Mouse (Mus musculus): ENCODE measurements around the gene Ccdc153. TPM values are rescaled to one million over a fixed set of nuclear protein-coding genes. Genes with fewer than 3 reads are reported as not detected.

Gene Ccdc153
- polyA plus RNA-seq, 1 experiment from 2014 or later = not detected

DNA sequence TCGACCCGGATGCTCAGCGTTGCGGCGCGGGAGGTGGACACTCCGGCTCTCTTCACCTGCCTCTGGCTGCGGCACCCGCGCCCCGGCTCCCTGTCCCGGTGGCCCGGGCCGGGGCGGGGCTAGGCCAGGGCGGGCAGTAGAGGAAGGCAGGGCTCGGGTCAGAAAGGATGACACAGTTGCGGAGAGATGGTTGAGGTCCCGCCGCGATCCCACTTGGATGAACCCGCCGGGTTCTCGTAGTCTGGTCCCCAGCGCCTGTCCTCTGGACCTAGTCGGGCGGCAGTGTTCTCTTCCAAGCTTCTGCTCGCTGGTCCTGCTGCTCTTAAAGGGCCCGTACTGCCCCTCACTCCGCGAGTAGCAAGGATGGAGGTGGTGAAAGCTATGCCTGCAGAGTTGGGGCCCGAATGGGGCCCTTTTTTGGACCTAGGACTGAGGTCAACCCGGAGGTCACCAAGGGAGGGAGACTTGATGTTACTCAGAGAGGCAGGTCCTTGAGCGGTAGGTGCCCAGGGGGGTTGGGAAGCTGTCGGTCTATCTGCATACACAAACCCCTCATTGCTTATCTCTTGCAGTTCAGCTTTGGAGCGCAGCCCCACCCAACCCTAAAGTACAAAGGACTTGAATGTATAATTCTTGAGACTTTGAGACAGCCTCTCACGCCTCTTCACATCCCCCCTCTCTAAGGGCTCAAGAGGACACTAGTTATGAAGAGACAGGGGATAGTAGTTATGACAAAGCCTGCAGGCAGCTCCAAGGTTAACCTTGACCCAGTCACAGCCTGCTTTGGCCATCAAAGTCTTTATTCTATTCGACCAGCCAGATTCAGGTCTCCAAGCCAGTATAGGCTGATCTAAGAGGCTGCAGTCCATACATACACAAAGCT lies 47.8 kb downstream of the Ccdc153 start, which contains the start of gene Abcg4:
TSS of gene Abcg4 (minus strand) at position 540 of the 883 bp plus-strand sequence.
- peaks cover 20% of the 10 kb centered on the region for H3K4me1 ChIP-seq (ENCODE audit: control insufficient read depth, insufficient read depth, low read depth, low read length)
- H3K9ac ChIP-seq (ENCODE audit: low read depth, low read length) = peak within 1 kb of the TSS; percentile 93
- peak within 1 kb of the TSS; percentile 95 for H3K4me2 ChIP-seq (ENCODE audit: low read length)
- H3K27me3 ChIP-seq (replicated peaks; ENCODE audit: control insufficient read depth, insufficient read depth, low read length) = no peaks in the 10 kb centered on the region
- ATAC-seq = peak; percentile 77
- H3K36me3 ChIP-seq (ENCODE audit: control insufficient read depth, insufficient read depth, low read length) = peaks cover 18% of the 10 kb centered on the region
- peak within 1 kb of the TSS; percentile 78 for H3K4me3 ChIP-seq (ENCODE audit: low read length)
- no peaks in the 10 kb centered on the region for H3K9me3 ChIP-seq (ENCODE audit: control insufficient read depth, low read length)
- WGBS = under 1% methylated on average over 37 of the region's 38 CpGs
- peak within 1 kb of the TSS; percentile 81 for H3K27ac ChIP-seq (ENCODE audit: low read depth, low read length)

DNA sequence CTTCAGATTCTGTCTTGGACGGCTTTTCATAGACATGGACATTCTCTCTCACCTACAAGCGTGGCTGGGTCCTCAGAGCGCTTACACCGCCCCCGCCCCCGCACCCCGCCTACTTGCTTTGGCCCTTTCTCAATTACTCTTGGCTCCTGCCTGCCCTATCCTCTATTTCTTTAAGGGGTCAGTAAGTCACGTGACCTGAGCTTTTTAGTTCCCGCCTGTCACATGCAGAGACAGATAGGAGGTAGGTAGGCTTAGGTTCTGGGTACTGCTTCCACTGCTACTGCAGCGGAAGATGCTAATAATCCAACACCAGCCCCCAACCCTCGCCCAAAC lies 48.4 kb downstream of the Ccdc153 start:
- no peaks in the 10 kb centered on the region for H3K27me3 ChIP-seq (replicated peaks; ENCODE audit: control insufficient read depth, insufficient read depth, low read length)
- peak overlapping the region; percentile 81; the same call in 1 of the 2 replicates for H3K27ac ChIP-seq (ENCODE audit: low read depth, low read length)
- H3K4me1 ChIP-seq (ENCODE audit: control insufficient read depth, insufficient read depth, low read depth, low read length) = peaks cover 20% of the 10 kb centered on the region
- WGBS = 5% methylated on average over 11 of the region's 11 CpGs
- ATAC-seq = no peak; the same call in 1 of the 2 replicates
- no peaks in the 10 kb centered on the region for H3K9me3 ChIP-seq (ENCODE audit: control insufficient read depth, low read length)
- peak overlapping the region; percentile 95 for H3K4me2 ChIP-seq (ENCODE audit: low read length)
- H3K9ac ChIP-seq (ENCODE audit: low read depth, low read length) = peak overlapping the region; percentile 93
- peak overlapping the region; percentile 78 for H3K4me3 ChIP-seq (ENCODE audit: low read length)
- H3K36me3 ChIP-seq (ENCODE audit: control insufficient read depth, insufficient read depth, low read length) = peaks cover 21% of the 10 kb centered on the region

DNA sequence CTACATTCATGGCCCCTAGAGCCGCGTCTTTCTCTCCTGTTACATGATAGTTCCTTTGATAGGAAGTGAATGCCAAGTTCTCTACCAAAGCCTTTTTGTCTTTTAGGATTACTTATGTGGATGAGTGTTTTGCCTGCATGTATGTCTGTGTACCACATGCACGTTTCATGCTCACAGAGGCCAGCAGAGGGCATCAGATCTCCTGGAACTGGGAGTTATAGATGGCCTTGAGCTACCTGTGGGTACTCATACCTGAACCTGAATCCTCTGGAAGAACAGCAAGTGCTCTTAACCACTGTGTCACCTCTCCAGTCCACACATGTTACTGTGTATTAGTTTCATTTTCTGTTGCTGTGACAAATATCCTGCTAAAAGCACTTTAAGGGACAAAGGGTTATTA lies 52.0 kb downstream of the Ccdc153 start:
- WGBS = 71% methylated on average over 3 of the region's 3 CpGs
- ATAC-seq = no peak
- no peaks in the 10 kb centered on the region for H3K9me3 ChIP-seq (ENCODE audit: control insufficient read depth, low read length)

More for the DNA sequence above, 52.0 kb downstream of the Ccdc153 start:
- peaks cover 40% of the 10 kb centered on the region for H3K36me3 ChIP-seq (ENCODE audit: control insufficient read depth, insufficient read depth, low read length)
- no peak overlapping the region for H3K4me3 ChIP-seq (ENCODE audit: low read length)
- no peaks in the 10 kb centered on the region for H3K27me3 ChIP-seq (replicated peaks; ENCODE audit: control insufficient read depth, insufficient read depth, low read length)
- no peak overlapping the region for H3K4me2 ChIP-seq (ENCODE audit: low read length)
- no peak overlapping the region for H3K9ac ChIP-seq (ENCODE audit: low read depth, low read length)
- no peak overlapping the region for H3K27ac ChIP-seq (ENCODE audit: low read depth, low read length)
- H3K4me1 ChIP-seq (ENCODE audit: control insufficient read depth, insufficient read depth, low read depth, low read length) = peaks cover 6% of the 10 kb centered on the region

Other genes starting within 250 kb of the Ccdc153 start
- 10.2 and 18.7 TPM in 2 replicates for gene Thy1, start 197.3 kb upstream of the Ccdc153 start, polyA plus RNA-seq (2015; fragmentation: Nextera tagmentation; extraction: Ambion mirVana)
- gene Usp2, start 173.7 kb upstream of the Ccdc153 start, polyA plus RNA-seq (2015; fragmentation: Nextera tagmentation; extraction: Ambion mirVana) = 12.8 and 18.6 TPM in 2 replicates
- gene Mfrp, start 138.9 kb upstream of the Ccdc153 start, polyA plus RNA-seq (2015; fragmentation: Nextera tagmentation; extraction: Ambion mirVana) = 0.20 and 0.31 TPM in 2 replicates
- gene C1qtnf5, start 133.4 kb upstream of the Ccdc153 start, polyA plus RNA-seq (2015; fragmentation: Nextera tagmentation; extraction: Ambion mirVana) = 8.5 and 9.5 TPM in 2 replicates
- gene Gm49380, start 127.2 kb upstream of the Ccdc153 start, polyA plus RNA-seq (2015; fragmentation: Nextera tagmentation; extraction: Ambion mirVana) = 0.14 and 0.24 TPM in 2 replicates
- 33.0 and 37.8 TPM in 2 replicates for gene Rnf26, start 127.2 kb upstream of the Ccdc153 start, polyA plus RNA-seq (2015; fragmentation: Nextera tagmentation; extraction: Ambion mirVana)
- 12.3 and 15.3 TPM in 2 replicates for gene Mcam, start 106.2 kb upstream of the Ccdc153 start, polyA plus RNA-seq (2015; fragmentation: Nextera tagmentation; extraction: Ambion mirVana)
- 17.4 and 20.3 TPM in 2 replicates for gene Cbl, start 6.6 kb upstream of the Ccdc153 start, polyA plus RNA-seq (2015; fragmentation: Nextera tagmentation; extraction: Ambion mirVana)
- 0.38 and 0.40 TPM in 2 replicates for gene Pdzd3, start 10.8 kb downstream of the Ccdc153 start, polyA plus RNA-seq (2015; fragmentation: Nextera tagmentation; extraction: Ambion mirVana)
- gene Nlrx1, start 27.9 kb downstream of the Ccdc153 start, polyA plus RNA-seq (2015; fragmentation: Nextera tagmentation; extraction: Ambion mirVana) = 4.7 and 5.4 TPM in 2 replicates
- gene Abcg4, start 47.9 kb downstream of the Ccdc153 start, polyA plus RNA-seq (2015; fragmentation: Nextera tagmentation; extraction: Ambion mirVana) = 33.7 and 36.2 TPM in 2 replicates
- 22.3 and 26.6 TPM in 2 replicates for gene Hinfp, start 65.0 kb downstream of the Ccdc153 start, polyA plus RNA-seq (2015; fragmentation: Nextera tagmentation; extraction: Ambion mirVana)
- 23.1 and 27.1 TPM in 2 replicates for gene C2cd2l, start 79.6 kb downstream of the Ccdc153 start, polyA plus RNA-seq (2015; fragmentation: Nextera tagmentation; extraction: Ambion mirVana)
- 32.5 and 42.6 TPM in 2 replicates for gene Dpagt1, start 85.3 kb downstream of the Ccdc153 start, polyA plus RNA-seq (2015; fragmentation: Nextera tagmentation; extraction: Ambion mirVana)
- 106 and 143 TPM in 2 replicates for gene H2afx, start 94.0 kb downstream of the Ccdc153 start, polyA plus RNA-seq (2015; fragmentation: Nextera tagmentation; extraction: Ambion mirVana)
- gene Hmbs, start 103.6 kb downstream of the Ccdc153 start, polyA plus RNA-seq (2015; fragmentation: Nextera tagmentation; extraction: Ambion mirVana) = 64.0 and 67.4 TPM in 2 replicates
- 43.5 and 46.4 TPM in 2 replicates for gene Vps11, start 121.0 kb downstream of the Ccdc153 start, polyA plus RNA-seq (2015; fragmentation: Nextera tagmentation; extraction: Ambion mirVana)
- gene Hyou1, start 138.8 kb downstream of the Ccdc153 start, polyA plus RNA-seq (2015; fragmentation: Nextera tagmentation; extraction: Ambion mirVana) = 25.3 and 29.0 TPM in 2 replicates
- gene Slc37a4, start 156.2 kb downstream of the Ccdc153 start, polyA plus RNA-seq (2015; fragmentation: Nextera tagmentation; extraction: Ambion mirVana) = 56.8 and 60.2 TPM in 2 replicates
- gene Rps25, start 166.5 kb downstream of the Ccdc153 start, polyA plus RNA-seq (2015; fragmentation: Nextera tagmentation; extraction: Ambion mirVana) = 742 and 834 TPM in 2 replicates
- gene Trappc4, start 166.9 kb downstream of the Ccdc153 start, polyA plus RNA-seq (2015; fragmentation: Nextera tagmentation; extraction: Ambion mirVana) = 293 and 308 TPM in 2 replicates
- gene Ccdc84, start 177.9 kb downstream of the Ccdc153 start, polyA plus RNA-seq (2015; fragmentation: Nextera tagmentation; extraction: Ambion mirVana) = 32.3 and 32.4 TPM in 2 replicates
- gene Foxr1, start 200.5 kb downstream of the Ccdc153 start, polyA plus RNA-seq (2015; fragmentation: Nextera tagmentation; extraction: Ambion mirVana) = not detected in 2 replicates
- not detected in 2 replicates for gene Upk2, start 214.3 kb downstream of the Ccdc153 start, polyA plus RNA-seq (2015; fragmentation: Nextera tagmentation; extraction: Ambion mirVana)
- gene Bcl9l, start 242.1 kb downstream of the Ccdc153 start, polyA plus RNA-seq (2015; fragmentation: Nextera tagmentation; extraction: Ambion mirVana) = 9.7 and 11.1 TPM in 2 replicates

Data from hindbrain, embryonic 16.5 days (tissue).